Mouse (Mus musculus) heart, postnatal 0 days (tissue): Measurements from ENCODE around the gene Irf9. TPM values are rescaled to one million over a fixed set of nuclear protein-coding genes. Genes with fewer than 3 reads are reported as not detected.

Experiments used
- ATAC-seq: fragments of 200-750 bp; cut with Nextera tagmentation; 2 replicates; pipeline ENCODE4 v1.8.0; 2017; ENCODE audit warnings: low read depth, moderate number of reproducible peaks, moderate library complexity; ENCODE audit not compliant: insufficient read depth
- DNase-seq: peaks from one replicate; pipeline ENCODE4 v3.0.0-alpha.2; 2016; ENCODE audit warnings: low spot score
- H3K27ac ChIP-seq: fragments of 300-500 bp; sonication (generic); 2 replicates; pipeline ENCODE4 v1.5.1; 2014; ENCODE audit warnings: low read depth, mild to moderate bottlenecking
- H3K27me3 ChIP-seq: fragments of 300-500 bp; sonication (generic); 2 replicates; pipeline ENCODE4 v1.6.1; 2014; ENCODE audit warnings: low read length, mixed read lengths; ENCODE audit not compliant: control insufficient read depth, insufficient read depth
- H3K36me3 ChIP-seq: fragments of 300-500 bp; sonication (generic); replicated peaks from 2 replicates; pipeline ENCODE4 v1.6.1; 2014; ENCODE audit warnings: low read length, mixed read lengths; ENCODE audit not compliant: control insufficient read depth, insufficient read depth
- H3K4me1 ChIP-seq: fragments of 300-500 bp; sonication (generic); 2 replicates; pipeline ENCODE4 v1.6.1; 2014; ENCODE audit warnings: antibody characterized with exemption; ENCODE audit not compliant: control insufficient read depth, insufficient read depth
- H3K4me2 ChIP-seq: fragments of 300-500 bp; sonication (generic); 2 replicates; pipeline ENCODE4 v1.6.1; 2014; ENCODE audit warnings: low read depth, mild to moderate bottlenecking, low read length, moderate library complexity
- H3K4me3 ChIP-seq: fragments of 300-500 bp; sonication (generic); 2 replicates; pipeline ENCODE4 v1.5.1; 2014; ENCODE audit warnings: low read depth, low read length
- H3K9ac ChIP-seq: fragments of 300-500 bp; sonication (generic); replicated peaks from 2 replicates; pipeline ENCODE4 v1.6.1; 2014; ENCODE audit warnings: low read depth, low read length, mixed read lengths
- H3K9me3 ChIP-seq: fragments of 300-500 bp; sonication (generic); replicated peaks from 2 replicates; pipeline ENCODE4 v1.6.1; 2016; ENCODE audit warnings: low read length; ENCODE audit not compliant: control insufficient read depth
- CTCF ChIP-seq: IDR thresholded peaks from 2 replicates; pipeline ENCODE4 v1.5.1; 2016; ENCODE audit warnings: antibody characterized with exemption, control low read depth, low read depth
- EP300 ChIP-seq: IDR thresholded peaks from 2 replicates; pipeline ENCODE4 v1.6.1; 2016; ENCODE audit warnings: antibody characterized with exemption, low read depth
- WGBS: fragments of 180-500 bp; shearing (Covaris S2); extraction: QIAGEN DNeasy Blood & Tissue Kit; methylation state at CpG from one replicate; pipeline ENCODE4 v1.1.7; 2014; 5-methylcytosine and 5-hydroxymethylcytosine counted together
- polyA plus RNA-seq: library from polyadenylated mRNA; unstranded; fragments of >200 nt; fragmentation: Nextera tagmentation; extraction: Ambion mirVana; gene quantifications from 2 replicates; pipeline ENCODE4 v1.2.1, GENCODE M21; 2015
- total RNA-seq: library from RNA; depleted of rRNA; stranded (reverse); fragments of >200 nt; gene quantifications from 2 replicates; pipeline ENCODE4 v1.2.3, GENCODE M21; 2014; ENCODE audit warnings: low replicate concordance

Gene Irf9
- total and polyA plus RNA-seq, 2 experiments from 2014 or later = 14.2 to 44.7 TPM

DNA sequence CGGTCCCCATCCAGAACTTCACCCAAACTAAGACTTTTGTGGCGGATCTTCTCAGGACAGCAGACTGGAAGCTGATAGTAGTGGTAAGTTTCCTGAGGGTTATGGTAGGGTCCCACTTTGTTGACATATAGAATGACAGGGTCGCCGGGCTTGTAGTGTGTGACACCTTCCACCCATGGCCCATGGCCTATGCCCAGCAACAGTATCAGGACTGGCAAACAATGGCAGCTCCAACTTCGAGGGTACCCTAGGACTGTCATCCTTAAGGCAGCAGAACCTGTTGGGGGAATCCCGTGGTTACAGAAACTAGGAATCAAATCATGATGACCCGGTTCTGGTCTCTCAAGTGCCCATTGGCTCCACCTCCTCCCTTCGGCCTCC, 39.3 kb downstream of the Irf9 start:
- Histone ChIP-seq H3K4me3 (peak overlapping the region; percentile 98), H3K4me1 (peaks cover 17% of the 10 kb centered on the region), H3K36me3 (peaks cover 49% of the 10 kb centered on the region), H3K9me3 (no peaks in the 10 kb centered on the region), H3K9ac (peak overlapping the region; percentile 86), H3K27ac (peak overlapping the region; percentile 98), H3K4me2 (peak overlapping the region; percentile 96), H3K27me3 (no peaks in the 10 kb centered on the region)
- ATAC-seq = no peak
- no peak for DNase-seq
- TF ChIP-seq CTCF (no peak), EP300 (no peak)
- 15% methylated on average over 8 of the region's 8 CpGs for WGBS

DNA sequence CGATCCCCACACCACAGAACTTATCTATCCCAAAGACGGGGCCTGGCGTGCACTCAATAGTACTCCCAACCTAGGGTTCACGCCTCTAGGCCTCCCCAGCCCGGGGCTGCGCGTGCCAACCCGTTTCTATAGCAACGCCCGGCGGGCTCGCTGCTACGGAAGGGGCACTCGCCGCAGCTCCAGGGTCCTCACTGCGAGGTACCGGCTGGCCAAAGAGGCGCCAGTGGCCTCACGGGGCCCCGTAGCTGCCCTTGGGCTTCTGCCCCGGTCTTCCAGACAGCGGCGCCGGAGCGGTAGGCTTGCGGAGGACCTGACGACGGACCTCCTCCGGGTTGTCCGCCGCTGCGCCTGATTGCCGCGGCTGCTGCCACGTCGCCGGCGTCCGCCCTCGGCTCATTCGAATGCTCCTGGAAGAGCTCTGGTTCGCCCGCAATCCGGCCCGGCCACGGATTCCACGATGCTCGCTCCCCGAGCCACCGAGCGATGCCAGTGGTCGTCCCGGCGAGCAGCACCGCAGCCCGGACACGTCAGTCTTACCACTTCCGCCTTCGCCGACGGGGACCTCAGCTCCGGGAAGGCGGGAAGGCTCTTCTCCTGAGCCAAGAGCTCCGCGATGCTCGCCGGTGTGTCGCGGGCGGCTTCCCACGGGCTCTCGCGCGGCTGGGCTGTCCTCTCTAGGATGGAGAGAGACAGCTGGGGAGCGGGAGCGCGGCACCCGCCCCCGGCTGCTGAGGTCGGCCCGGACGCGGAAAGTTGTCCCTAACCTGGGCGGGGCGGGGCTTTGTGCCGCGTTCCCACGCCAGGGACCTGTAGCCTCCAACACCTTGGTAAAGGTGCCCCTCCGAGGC, 39.9 kb downstream of the Irf9 start, which contains the start of gene Tm9sf1:
Gene Tm9sf1 (minus strand): TSS at position 747 of the 848 bp plus-strand sequence.
- Histone ChIP-seq H3K4me3 (peak within 1 kb of the TSS; percentile 98), H3K9me3 (no peaks in the 10 kb centered on the region), H3K4me2 (peak within 1 kb of the TSS; percentile 96), H3K36me3 (peaks cover 43% of the 10 kb centered on the region), H3K27me3 (no peaks in the 10 kb centered on the region), H3K9ac (peak within 1 kb of the TSS; percentile 86), H3K27ac (peak within 1 kb of the TSS; percentile 98), H3K4me1 (peaks cover 17% of the 10 kb centered on the region)
- WGBS = under 1% methylated on average over 86 of the region's 89 CpGs
- ATAC-seq (peak; percentile 89), DNase-seq (peak; percentile 80)
- TF ChIP-seq CTCF = no peak
- TF ChIP-seq EP300 = peak; percentile 95

DNA sequence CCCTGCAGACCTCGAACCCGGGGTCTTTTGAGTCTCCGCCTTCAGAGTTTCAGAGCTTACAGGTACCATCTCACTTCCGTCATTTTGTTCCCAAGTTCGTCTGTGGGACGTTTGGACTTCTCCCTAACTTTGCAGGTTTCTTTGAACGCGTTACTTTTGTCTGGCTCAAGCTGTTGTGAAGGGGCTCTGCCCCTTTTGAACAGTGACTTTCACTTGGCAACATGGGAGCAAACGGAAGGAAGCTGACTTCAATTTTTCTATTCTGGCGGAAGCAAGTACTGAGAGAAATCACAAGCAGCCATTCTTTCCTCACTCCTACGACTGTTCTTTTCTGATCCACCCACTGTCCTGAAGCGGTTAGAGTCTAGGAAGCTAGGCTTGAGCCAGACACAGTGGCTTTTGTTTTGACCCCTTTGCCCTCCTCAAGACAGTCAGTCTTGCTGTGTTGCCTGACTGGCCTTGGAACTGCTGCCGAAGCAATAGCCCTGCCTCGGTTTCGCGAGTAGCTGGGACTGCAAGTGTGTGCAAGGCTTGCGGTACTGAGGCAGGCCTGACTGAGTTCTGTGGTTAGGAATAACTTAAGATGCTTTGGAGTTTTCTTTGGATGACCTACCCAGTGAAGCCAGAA, 41.0 kb downstream of the Irf9 start:
- H3K9me3 ChIP-seq = no peaks in the 10 kb centered on the region
- peaks cover 32% of the 10 kb centered on the region for H3K36me3 ChIP-seq
- peak; percentile 26 for DNase-seq
- H3K27ac ChIP-seq = peak overlapping the region; percentile 98
- peaks cover 17% of the 10 kb centered on the region for H3K4me1 ChIP-seq
- H3K27me3 ChIP-seq = no peaks in the 10 kb centered on the region
- H3K4me3 ChIP-seq = peak overlapping the region; percentile 98
- no peak for ATAC-seq
- H3K4me2 ChIP-seq = peak overlapping the region; percentile 96
- TF ChIP-seq EP300 (no peak), CTCF (no peak)
- peak overlapping the region; percentile 86 for H3K9ac ChIP-seq
- WGBS = 15% methylated on average over 17 of the region's 17 CpGs

DNA sequence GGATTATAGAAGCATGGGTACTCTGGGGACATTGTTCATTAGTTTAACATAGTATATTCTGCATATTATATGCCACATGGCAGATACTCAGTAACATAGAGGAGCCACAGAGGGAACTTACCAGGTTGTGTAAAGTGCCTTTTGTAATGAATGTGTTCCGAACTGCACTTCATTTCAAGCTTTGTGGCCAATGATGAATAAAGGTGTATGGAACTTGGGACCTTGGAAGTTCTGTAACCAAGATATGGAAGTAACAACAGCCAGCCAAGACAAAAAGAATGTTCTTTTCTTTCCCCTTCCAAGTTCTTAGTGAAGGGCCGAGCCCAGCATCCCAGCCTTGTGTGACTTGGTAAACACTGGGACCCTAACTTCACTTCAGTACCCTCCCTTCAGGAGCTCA, 46.5 kb downstream of the Irf9 start, which contains the start of gene Tssk4:
Gene Tssk4 (plus strand): TSS at position 301 of the 400 bp plus-strand sequence.
- ATAC-seq (no peak), DNase-seq (no peak)
- H3K9ac ChIP-seq = no peak within 1 kb of the TSS
- H3K36me3 ChIP-seq = peaks cover 10% of the 10 kb centered on the region; the same call in 1 of the 2 replicates
- H3K27me3 ChIP-seq = no peaks in the 10 kb centered on the region
- H3K9me3 ChIP-seq = no peaks in the 10 kb centered on the region
- 87% methylated on average over 2 of the region's 2 CpGs for WGBS
- H3K4me3 ChIP-seq = no peak within 1 kb of the TSS
- TF ChIP-seq CTCF (no peak), EP300 (no peak)
- H3K4me1 ChIP-seq = no peaks in the 10 kb centered on the region
- H3K27ac ChIP-seq = no peak within 1 kb of the TSS
- H3K4me2 ChIP-seq = no peak within 1 kb of the TSS

DNA sequence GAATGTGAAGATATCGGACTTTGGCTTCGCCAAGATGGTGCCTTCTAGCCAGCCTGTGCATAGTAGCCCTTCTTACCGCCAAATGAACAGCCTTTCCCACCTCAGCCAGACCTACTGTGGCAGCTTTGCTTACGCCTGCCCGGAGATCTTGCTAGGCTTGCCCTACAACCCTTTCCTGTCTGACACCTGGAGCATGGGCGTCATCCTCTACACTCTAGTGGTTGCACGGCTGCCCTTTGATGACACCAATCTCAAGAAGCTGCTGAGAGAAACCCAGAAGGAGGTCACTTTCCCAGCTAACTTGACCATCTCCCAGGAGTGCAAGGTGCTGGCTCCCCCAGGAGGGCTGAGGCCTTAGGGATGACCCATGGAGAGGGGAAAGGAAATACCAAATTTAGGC, 48.2 kb downstream of the Irf9 start:
- no peaks in the 10 kb centered on the region for H3K4me1 ChIP-seq
- 74% methylated on average over 7 of the region's 7 CpGs for WGBS

More for the DNA sequence above, 48.2 kb downstream of the Irf9 start:
- TF ChIP-seq CTCF (no peak), EP300 (no peak)
- DNase-seq (no peak), ATAC-seq (no peak)
- no peak overlapping the region for H3K27ac ChIP-seq
- H3K36me3 ChIP-seq = peaks cover 3% of the 10 kb centered on the region; the same call in 1 of the 2 replicates
- no peak overlapping the region for H3K9ac ChIP-seq
- H3K9me3 ChIP-seq = no peaks in the 10 kb centered on the region
- no peak overlapping the region for H3K4me2 ChIP-seq
- H3K4me3 ChIP-seq = no peak overlapping the region
- no peaks in the 10 kb centered on the region for H3K27me3 ChIP-seq
